17 mouse cellular contexts compared by ENCODE assay signal in genomic region chr17:68672088-68672504, GRCm38 (mm10).
DNase-seq lines count a peak whose midpoint lies in the region; ATAC-seq and TF ChIP-seq lines count a peak whose summit lies in the region.
"Had no signal": no experiment of that assay in that cellular context is flagged by ENCODE, and none has a peak within 500 bp of the region (broad histone marks: within the 10 kb centered on the region; RNA-seq: fewer than 3 reads in every experiment).

No protein-coding gene starts in this region.

- WGBS in forebrain, embryonic 11.5 days: 28% methylated on average over 7 of the region's 7 CpGs
- WGBS in forebrain, postnatal 0 days: 14% methylated on average over 7 of the region's 7 CpGs
- 45% methylated on average over 7 of the region's 7 CpGs for WGBS in midbrain, embryonic 11.5 days
- WGBS in midbrain, embryonic 10.5 days: 61% methylated on average over 7 of the region's 7 CpGs
- WGBS in thymus, adult 2 months: 84% methylated on average over 7 of the region's 7 CpGs

- no peak overlapping the region for H3K4me3 ChIP-seq in forebrain, embryonic 11.5 days (ENCODE audit: low read depth, low read length)
- H3K4me3 ChIP-seq in forebrain, postnatal 0 days (ENCODE audit: low read depth, low read length): no peak overlapping the region
- H3K4me3 ChIP-seq in midbrain, embryonic 11.5 days (ENCODE audit: low read depth, low read length): no peak overlapping the region
- H3K4me3 ChIP-seq in midbrain, embryonic 10.5 days: no peak overlapping the region
- H3K4me3 ChIP-seq in thymus, adult 2 months (ENCODE audit: control insufficient read depth, insufficient read depth, low read length): no peak overlapping the region

- H3K27ac ChIP-seq in forebrain, embryonic 11.5 days (ENCODE audit: low read depth, low read length): no peak overlapping the region
- no peak overlapping the region for H3K27ac ChIP-seq in forebrain, postnatal 0 days (ENCODE audit: low read depth, low read length)
- no peak overlapping the region for H3K27ac ChIP-seq in midbrain, embryonic 11.5 days (ENCODE audit: low read depth, low read length)
- no peak overlapping the region for H3K27ac ChIP-seq in midbrain, embryonic 10.5 days (replicated peaks)
- H3K27ac ChIP-seq in thymus, adult 2 months (ENCODE audit: control insufficient read depth, insufficient read depth, low read length): no peak overlapping the region

- no peak for TF ChIP-seq POLR2A in thymus, adult 2 months (IDR thresholded peaks at IDR 0.05; ENCODE audit: control insufficient read depth, extremely low read depth, insufficient read depth, low read length, poor library complexity)

- H3K9ac ChIP-seq in forebrain, embryonic 11.5 days (ENCODE audit: low read length): no peak overlapping the region
- H3K9ac ChIP-seq in forebrain, postnatal 0 days: no peak overlapping the region
- H3K9ac ChIP-seq in midbrain, embryonic 11.5 days (ENCODE audit: low read length): no peak overlapping the region

- no peak overlapping the region for H3K4me2 ChIP-seq in forebrain, embryonic 11.5 days (ENCODE audit: low read depth, low read length, severe bottlenecking)
- no peak overlapping the region for H3K4me2 ChIP-seq in forebrain, postnatal 0 days (ENCODE audit: low read depth)
- H3K4me2 ChIP-seq in midbrain, embryonic 11.5 days: no peak overlapping the region

- no peak for TF ChIP-seq CTCF in forebrain, postnatal 0 days (IDR thresholded peaks at IDR 0.05; ENCODE audit: low read depth)
- no peak for TF ChIP-seq CTCF in thymus, adult 2 months (IDR thresholded peaks at IDR 0.05; ENCODE audit: borderline replicate concordance, control insufficient read depth, extremely low read depth, insufficient read depth, low read length, poor library complexity)

- peak; percentile 69; the same call in 1 of the 2 replicates for ATAC-seq in forebrain, embryonic 11.5 days (replicated peaks; ENCODE audit: low FRiP score)
- ATAC-seq in forebrain, postnatal 0 days: no peak
- ATAC-seq in midbrain, embryonic 11.5 days (ENCODE audit: low FRiP score): peak; percentile 35; the same call in 1 of the 2 replicates
- ATAC-seq: inflammation-experienced regulatory T-cells, adult 6 months had no signal

- DNase-seq in forebrain, embryonic 11.5 days (ENCODE audit: low spot score): no peak
- no peak for DNase-seq in forebrain, postnatal 0 days
- no peak for DNase-seq in midbrain, embryonic 11.5 days (ENCODE audit: low spot score, missing footprints)
- DNase-seq in midbrain, embryonic 10.5 days (ENCODE audit: low spot score): no peak
- DNase-seq in mesoderm, embryonic 11.5 days (ENCODE audit: low read depth, low spot score): peak; percentile 29
- no peak for DNase-seq in ovary, postnatal 10 days (ENCODE audit: low spot score)
- DNase-seq in thymus, adult 2 months: no peak
- DNase-seq in thymus, postnatal 36 days: no peak
- DNase-seq: adrenal gland, adult 8-10 months; cerebellum, adult 9-11 months; heart, adult 18-20 months; layer of hippocampus, postnatal 36 days; lung, postnatal 36 days; right cerebral cortex, adult 18-20 months; spleen, adult 18-20 months; thymus, postnatal 4 days had no signal

- H3K27me3 ChIP-seq in forebrain, embryonic 11.5 days (ENCODE audit: control insufficient read depth, insufficient read depth, low read length): no peaks in the 10 kb centered on the region
- H3K27me3 ChIP-seq in forebrain, postnatal 0 days (ENCODE audit: insufficient read depth, low read length): no peaks in the 10 kb centered on the region
- no peaks in the 10 kb centered on the region for H3K27me3 ChIP-seq in midbrain, embryonic 11.5 days (ENCODE audit: control insufficient read depth, insufficient read depth, low read length)
- H3K27me3 ChIP-seq in midbrain, embryonic 10.5 days (ENCODE audit: low read depth, poor library complexity, severe bottlenecking): no peaks in the 10 kb centered on the region
- no peaks in the 10 kb centered on the region for H3K27me3 ChIP-seq in thymus, adult 2 months (ENCODE audit: control insufficient read depth, insufficient read depth, low read length)

- H3K9me3 ChIP-seq in forebrain, embryonic 11.5 days (ENCODE audit: control insufficient read depth, low read length): no peaks in the 10 kb centered on the region
- no peaks in the 10 kb centered on the region for H3K9me3 ChIP-seq in forebrain, postnatal 0 days (ENCODE audit: low read length)
- H3K9me3 ChIP-seq in midbrain, embryonic 11.5 days (ENCODE audit: control insufficient read depth, low read length): no peaks in the 10 kb centered on the region
- no peaks in the 10 kb centered on the region for H3K9me3 ChIP-seq in midbrain, embryonic 10.5 days (replicated peaks)

- H3K4me1 ChIP-seq in forebrain, embryonic 11.5 days (replicated peaks; ENCODE audit: control insufficient read depth, insufficient read depth, low read length): no peaks in the 10 kb centered on the region
- no peaks in the 10 kb centered on the region for H3K4me1 ChIP-seq in forebrain, postnatal 0 days (ENCODE audit: insufficient read depth)
- H3K4me1 ChIP-seq in midbrain, embryonic 11.5 days (ENCODE audit: control insufficient read depth, insufficient read depth, low read length): no peaks in the 10 kb centered on the region
- H3K4me1 ChIP-seq in midbrain, embryonic 10.5 days: no peaks in the 10 kb centered on the region
- no peaks in the 10 kb centered on the region for H3K4me1 ChIP-seq in thymus, adult 2 months (replicated peaks; ENCODE audit: control insufficient read depth, insufficient read depth, low read length)

- no peaks in the 10 kb centered on the region for H3K36me3 ChIP-seq in forebrain, embryonic 11.5 days (ENCODE audit: control insufficient read depth, insufficient read depth, low read length)
- H3K36me3 ChIP-seq in forebrain, postnatal 0 days (ENCODE audit: insufficient read depth): no peaks in the 10 kb centered on the region
- no peaks in the 10 kb centered on the region for H3K36me3 ChIP-seq in midbrain, embryonic 11.5 days (ENCODE audit: control insufficient read depth, insufficient read depth, low read length)
- no peaks in the 10 kb centered on the region for H3K36me3 ChIP-seq in midbrain, embryonic 10.5 days
- no peaks in the 10 kb centered on the region for H3K36me3 ChIP-seq in thymus, adult 2 months (ENCODE audit: control insufficient read depth, insufficient read depth, low read length)
